Mouse (Mus musculus) gastrocnemius, postnatal 36 days (tissue): ENCODE measurements at regions not wholly inside any gene's neighbourhood (a gene's known extent, or its start where the extent isn't known, plus 50 kb on each side); places are given as distances from the start of the nearest gene placed in this dataset.

Experiments
- DNase-seq, 2 experiments: peaks; one replicate each; pipeline ENCODE4 v3.0.0; 2022
- intact Hi-C: fragments of 180-260 bp; cut with DNase I; formaldehyde crosslinking; loops from one replicate; pipeline ENCODE4 v1.15.1; 2025
- microRNA-seq, 2 experiments: library from miRNA; unstranded; fragments of <30 nt; microRNA quantifications; one replicate each; pipeline ENCODE4 v1.2.0; 2021

- DNase-seq = no peak
- intact Hi-C loops = no loop called here
Observed at GRCm38 (mm10) chr3:38541296-38541695, 56.7 kb upstream of the Ankrd50 start.

GRCm38 (mm10) chr3:38538309-38538708 lies 53.7 kb upstream of the Ankrd50 start:
- intact Hi-C loops = no loop called here
- DNase-seq = no peak

- no peak for DNase-seq
- intact Hi-C loops = no loop called here
Observed at GRCm38 (mm10) chr3:38537770-38538169, 53.1 kb upstream of the Ankrd50 start.

Small RNA genes lying in the stretch of these regions (microRNA-seq; reads per million reads assigned to microRNA genes)
- 0 reads per million in 2 experiments for gene Gm24462
